Mouse (Mus musculus) spleen, postnatal 10 days (tissue): ENCODE measurements at regions not wholly inside any gene's neighbourhood (a gene's known extent, or its start where the extent isn't known, plus 50 kb on each side); places are given as distances from the start of the nearest gene placed in this dataset.

ENCODE experiments used
- DNase-seq, 2 experiments: peaks; one replicate each; pipeline ENCODE4 v3.0.0; 2021 to 2022; ENCODE audit warnings: low spot score in 2 of 2

GRCm38 (mm10) chr1:35717166-35717565, 351.0 kb upstream of the Hs6st1 start:
- no peak for DNase-seq

- no peak for DNase-seq
These were observed 350.5 kb upstream of the Hs6st1 start for GRCm38 (mm10) chr1:35717659-35718058.

GRCm38 (mm10) chr1:35720063-35720462, 348.1 kb upstream of the Hs6st1 start:
- no peak for DNase-seq

DNA sequence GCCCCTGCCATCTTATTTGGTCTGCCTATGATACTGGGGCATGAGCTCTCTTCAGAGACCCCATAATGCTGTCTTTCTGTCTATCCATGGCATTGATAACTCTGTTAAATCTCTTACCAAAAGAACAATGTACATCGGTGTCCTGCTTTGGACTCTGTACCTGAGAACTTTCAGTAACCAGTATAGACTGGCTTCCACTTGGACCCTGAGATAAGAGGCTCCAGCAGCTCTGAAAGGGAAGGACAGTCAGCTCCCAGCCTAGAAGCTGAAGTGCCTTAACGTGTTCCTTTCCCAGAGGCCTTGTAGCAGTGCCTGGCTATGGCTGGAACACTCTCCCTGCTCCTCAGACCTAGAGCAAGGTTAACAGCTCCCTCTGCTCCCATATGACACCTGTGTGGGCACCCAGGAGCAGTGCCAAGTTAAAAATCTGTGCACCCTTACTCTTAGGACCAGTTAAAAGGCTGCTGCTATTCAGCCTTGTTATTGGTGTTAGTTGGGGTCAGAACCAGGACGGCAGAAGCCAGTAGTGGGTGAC, 343.8 kb upstream of the Hs6st1 start:
- no peak for DNase-seq

GRCm38 (mm10) chr1:35726596-35726995, 341.6 kb upstream of the Hs6st1 start:
- peak; percentile 25 to 72 for DNase-seq

- no peak for DNase-seq
These were observed 340.8 kb upstream of the Hs6st1 start for GRCm38 (mm10) chr1:35727310-35727990.

DNA sequence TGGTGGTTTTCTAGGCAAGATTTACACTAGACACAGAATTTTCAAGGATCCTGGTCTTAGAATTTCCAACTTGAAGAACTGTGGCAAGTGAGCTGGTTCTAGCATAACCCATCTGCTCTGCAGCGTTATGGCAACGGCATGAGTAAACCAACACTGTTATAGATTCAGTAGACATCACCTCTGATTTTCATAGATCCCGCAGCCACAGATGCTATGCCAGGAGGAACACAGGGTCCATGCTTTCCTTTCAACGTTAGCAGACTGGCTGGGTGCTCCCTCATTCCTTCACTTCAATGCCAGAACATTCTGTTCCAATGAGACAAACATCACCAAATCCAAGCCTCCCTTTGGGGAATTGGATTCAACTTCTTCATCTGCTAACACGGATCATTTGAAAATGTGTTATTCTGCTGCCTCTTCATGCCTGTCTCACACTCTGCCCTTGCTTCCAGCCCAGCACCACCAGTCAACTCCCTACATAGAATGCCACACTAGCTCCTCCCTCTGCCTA, 338.4 kb upstream of the Hs6st1 start:
- DNase-seq = no peak

- no peak for DNase-seq
These were observed 337.9 kb upstream of the Hs6st1 start for GRCm38 (mm10) chr1:35730309-35730708.

GRCm38 (mm10) chr1:35736247-35736646, 332.0 kb upstream of the Hs6st1 start:
- no peak for DNase-seq

DNA sequence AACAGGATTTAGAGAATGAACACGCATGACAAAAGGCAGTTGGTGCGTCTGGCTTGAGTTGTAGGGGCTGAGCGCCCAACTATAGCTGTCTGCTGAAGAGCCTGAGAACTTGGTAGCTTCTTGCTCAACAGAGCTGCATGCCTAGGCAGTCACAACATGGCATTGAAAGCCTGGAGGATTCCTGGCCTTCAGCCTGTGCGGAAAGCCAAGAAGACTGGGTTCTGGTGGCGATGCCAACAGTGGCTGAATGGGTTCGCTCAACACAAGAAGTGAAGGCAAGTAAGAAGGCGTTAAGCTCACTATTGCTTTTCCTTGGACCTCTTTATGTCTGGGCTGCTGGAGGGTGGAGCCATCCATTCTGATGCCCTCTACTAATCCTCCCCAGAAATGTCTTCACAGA, 318.6 kb upstream of the Hs6st1 start:
- DNase-seq = no peak

GRCm38 (mm10) chr1:35750092-35750521, 318.1 kb upstream of the Hs6st1 start:
- DNase-seq = no peak

DNA sequence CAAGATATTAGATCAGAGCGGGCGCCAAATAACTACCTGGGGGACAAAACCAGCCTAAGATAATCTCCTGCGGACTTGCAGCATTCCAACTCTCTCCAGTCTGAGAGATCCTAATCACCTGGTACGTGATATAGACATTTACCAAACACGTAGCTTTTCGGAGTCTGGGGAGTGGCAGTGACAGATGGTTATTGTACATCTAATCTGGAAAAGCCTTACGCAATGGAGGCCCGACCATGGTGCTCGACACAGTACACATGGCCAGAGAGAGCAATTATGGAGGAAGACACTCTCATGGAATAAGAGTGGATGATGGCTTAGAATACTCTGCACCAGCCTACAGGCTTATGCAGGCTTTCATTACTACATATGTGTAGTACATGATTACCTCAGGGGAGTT, 315.6 kb upstream of the Hs6st1 start:
- no peak for DNase-seq

DNA sequence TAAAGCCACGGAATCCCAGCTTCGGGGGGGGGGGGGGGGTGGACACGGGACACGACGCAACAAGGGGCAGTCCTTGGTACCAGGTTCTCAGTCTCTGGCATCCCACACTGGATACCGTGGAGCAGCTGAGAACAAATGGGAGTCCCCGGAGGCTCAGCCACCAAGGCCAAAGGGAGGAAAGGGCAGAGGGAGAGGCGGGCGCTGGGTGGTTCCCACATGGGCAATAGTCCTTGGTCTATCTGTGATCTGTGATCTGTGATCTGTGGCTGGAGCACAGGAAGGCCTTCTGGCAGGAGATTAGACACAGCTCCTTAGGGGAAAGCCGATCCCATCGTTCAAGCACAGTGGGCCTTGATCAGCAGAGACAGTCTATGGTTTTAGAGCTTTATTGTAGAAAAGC, 314.0 kb upstream of the Hs6st1 start:
- DNase-seq = no peak

DNA sequence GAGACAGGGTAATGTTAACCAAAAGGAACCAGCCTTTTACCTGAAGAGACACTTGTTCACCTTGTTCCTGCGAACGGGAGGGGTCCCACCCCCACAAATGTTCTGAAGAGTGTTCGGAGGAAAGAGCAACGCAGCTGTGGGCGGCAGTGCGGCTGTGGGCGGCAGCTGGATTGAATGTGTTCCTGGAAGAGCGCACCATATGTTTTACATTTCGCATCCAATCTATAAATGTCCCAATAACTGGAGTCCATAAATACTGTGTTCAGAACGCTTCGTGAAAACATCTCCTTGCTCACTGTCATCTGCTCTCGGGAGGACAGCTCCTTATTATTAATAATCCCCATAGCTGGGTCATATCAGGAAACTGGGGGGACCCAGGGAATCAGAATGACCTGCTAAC, 309.2 kb upstream of the Hs6st1 start:
- DNase-seq = no peak

- DNase-seq = no peak
These were observed 308.6 kb upstream of the Hs6st1 start for GRCm38 (mm10) chr1:35759600-35759999.

GRCm38 (mm10) chr1:35763051-35763450, 305.1 kb upstream of the Hs6st1 start:
- DNase-seq = no peak

DNA sequence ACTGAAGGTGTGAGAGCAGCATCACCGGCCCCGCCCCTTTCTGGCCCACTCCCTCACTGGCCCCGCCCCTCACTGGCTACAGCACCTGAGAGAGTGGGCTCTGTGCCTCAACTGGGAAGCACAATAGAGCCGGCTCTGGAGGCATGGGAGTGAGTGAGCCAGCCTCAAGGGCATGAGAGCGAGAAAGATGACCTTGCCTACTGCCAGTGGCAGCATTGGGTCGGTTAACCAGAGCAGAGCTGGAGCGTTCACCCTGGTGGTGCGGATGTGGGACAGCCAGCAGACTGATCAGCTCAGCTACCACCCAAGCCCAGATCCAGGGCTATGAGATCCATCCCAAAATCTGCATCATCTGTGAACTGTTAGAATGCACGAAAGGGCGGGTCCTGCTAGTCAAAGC, 304.7 kb upstream of the Hs6st1 start:
- no peak for DNase-seq

DNA sequence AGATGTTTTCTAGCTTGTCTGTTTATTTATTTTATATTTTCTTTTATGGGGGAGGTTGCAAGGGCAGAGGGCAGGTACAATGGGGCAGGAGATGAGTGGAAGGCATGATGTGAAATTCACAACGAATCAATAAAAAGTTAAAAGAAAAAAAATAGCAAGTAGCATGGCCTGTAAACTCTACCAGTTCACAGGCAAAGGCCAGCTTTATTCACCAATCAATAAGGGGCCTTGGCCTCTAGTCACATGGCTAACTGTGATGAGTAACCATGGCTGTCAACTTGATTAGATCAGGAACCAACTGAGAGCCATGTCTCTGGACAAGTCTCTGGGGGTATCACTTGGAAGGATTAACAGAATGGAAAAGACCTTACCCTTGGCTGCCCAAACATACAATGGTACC, 304.1 kb upstream of the Hs6st1 start:
- no peak for DNase-seq

GRCm38 (mm10) chr1:35765692-35766091, 302.5 kb upstream of the Hs6st1 start:
- no peak for DNase-seq

DNA sequence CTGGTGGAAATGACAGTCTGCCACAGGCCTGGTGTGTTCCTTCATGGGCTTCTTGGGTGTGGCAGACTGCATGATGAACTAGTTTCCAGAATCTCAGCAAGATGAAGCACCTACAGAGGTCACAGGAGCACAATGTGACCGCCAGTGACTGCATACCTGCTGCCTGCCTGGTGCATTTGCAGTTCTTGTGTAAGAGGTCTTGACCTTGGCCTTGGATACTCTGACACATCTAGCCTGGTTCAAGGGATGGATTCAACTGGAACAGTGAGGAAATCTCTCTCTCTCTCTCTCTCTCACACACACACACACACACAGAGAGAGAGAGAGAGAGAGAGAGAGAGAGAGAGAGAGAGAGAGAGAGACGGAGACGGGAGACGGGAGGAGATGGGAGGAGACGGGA, 301.9 kb upstream of the Hs6st1 start:
- DNase-seq = no peak

DNA sequence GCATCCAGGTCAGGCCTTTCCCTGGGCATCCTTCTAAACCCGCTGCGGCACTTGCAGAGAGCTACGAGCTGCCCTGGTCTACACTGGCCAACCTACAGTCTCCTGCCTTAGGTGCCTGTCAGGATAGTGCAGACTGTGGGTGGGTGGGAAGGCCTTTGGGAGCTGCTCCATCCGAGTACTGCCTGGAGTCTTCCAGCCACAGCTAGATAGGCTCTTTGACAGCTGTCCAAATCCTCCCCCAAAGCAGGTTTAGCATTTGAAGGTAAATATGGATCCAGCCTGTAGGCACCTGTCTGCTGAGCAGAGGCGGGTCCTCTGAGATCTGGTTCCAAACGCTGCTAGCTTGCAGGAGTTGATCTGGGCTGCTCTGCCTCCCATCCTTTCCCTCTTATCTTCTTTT, 295.6 kb upstream of the Hs6st1 start:
- no peak for DNase-seq

DNA sequence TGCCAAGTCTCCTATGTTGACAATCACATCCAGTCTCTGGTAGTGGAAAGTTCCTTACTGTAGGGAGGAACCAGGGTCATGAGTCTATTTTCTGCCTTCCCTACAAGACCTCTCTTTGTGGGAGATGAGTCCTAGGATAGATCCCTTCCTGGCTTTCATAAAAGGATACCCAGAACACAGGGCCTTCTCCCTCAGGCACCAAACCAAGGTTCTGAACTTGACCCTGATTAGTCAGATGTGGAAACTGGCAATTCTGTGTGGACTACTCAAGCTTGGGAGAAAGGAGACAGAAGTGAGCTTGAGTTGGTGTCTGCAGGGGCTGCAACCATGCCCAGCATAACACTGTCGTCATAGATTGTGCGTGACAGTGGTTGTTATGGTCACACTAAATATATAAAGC, 293.6 kb upstream of the Hs6st1 start:
- no peak for DNase-seq

DNA sequence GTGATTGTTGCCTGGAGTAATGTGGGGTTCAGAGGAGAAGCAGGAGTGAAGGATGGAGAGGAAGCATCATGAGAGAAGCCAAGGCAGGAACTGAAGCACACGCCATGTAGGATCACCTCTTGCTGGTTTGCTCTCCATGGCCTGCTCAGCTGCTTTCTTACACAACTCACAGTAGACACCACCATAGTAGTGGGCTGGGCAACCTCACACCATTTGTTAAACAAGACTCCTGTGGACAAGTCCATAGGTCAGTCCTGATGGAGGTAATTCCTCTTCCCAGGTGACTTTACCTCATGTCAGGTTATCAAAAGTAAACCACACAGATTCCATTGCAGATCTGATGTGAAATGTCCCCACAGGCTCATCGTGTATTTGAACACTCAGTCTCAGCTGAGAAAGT, 285.5 kb upstream of the Hs6st1 start:
- DNase-seq = no peak

GRCm38 (mm10) chr1:35783427-35783826, 284.8 kb upstream of the Hs6st1 start:
- no peak for DNase-seq
